Mouse (Mus musculus): ENCODE results near the gene Olfm4. TPM values are rescaled to one million over a fixed set of nuclear protein-coding genes. Genes with fewer than 3 reads are reported as not detected.

Olfm4 gene
- polyA plus RNA-seq, 1 experiment from 2014 or later, result 1.7 TPM

DNA sequence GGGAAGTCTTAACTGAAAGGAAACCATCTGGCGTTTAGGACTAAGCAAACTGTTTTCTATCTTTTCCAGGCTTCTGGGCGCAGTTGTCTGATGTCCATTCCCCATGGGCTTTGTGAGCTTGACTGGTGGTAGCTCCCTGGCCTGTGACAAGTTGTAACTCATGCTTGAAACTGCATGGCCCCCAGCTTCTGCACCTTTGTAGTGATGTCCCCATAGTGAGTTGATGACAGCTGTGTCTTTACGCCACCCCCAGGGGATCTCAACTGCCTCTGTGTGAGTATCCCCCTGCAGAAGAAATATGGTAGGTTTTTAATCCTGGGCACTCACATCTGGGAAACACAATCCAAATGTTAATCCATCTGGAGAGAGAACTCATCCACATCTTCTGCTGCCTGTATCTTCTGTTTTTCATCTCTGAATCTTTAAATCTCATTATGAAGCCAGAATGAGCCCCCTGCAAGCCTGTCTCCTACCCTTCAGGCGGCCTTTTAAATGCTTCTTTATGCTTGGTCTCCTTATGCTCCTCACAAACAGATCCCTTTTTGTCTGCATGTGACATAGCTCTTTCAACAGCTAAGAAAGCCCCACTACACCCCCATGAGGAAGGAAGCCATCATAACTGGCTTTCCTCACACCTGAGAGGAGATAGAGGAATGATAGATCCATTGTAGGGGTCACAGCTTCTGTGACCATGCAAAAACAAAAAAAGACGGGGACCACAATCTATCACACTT, 63.7 kb downstream of the Olfm4 start:
- Histone ChIP-seq H3K27ac (ENCODE audit: low read depth) (no peak overlapping the region), H3K4me1 (replicated peaks; ENCODE audit: control insufficient read depth, insufficient read depth, low read length) (peaks cover 8% of the 10 kb centered on the region), H3K36me3 (ENCODE audit: control insufficient read depth, insufficient read depth, low read length) (no peaks in the 10 kb centered on the region), H3K9ac (ENCODE audit: low read length) (no peak overlapping the region), H3K4me2 (ENCODE audit: low read length) (no peak overlapping the region), H3K27me3 (replicated peaks; ENCODE audit: control insufficient read depth, insufficient read depth, low read length) (no peaks in the 10 kb centered on the region), H3K4me3 (ENCODE audit: low read depth, low read length) (no peak overlapping the region), H3K9me3 (ENCODE audit: control insufficient read depth, low read length) (0 out of 2 replicates have a peak, but pooled peaks cover 2% of the 10 kb centered on the region)
- DNase-seq (ENCODE audit: low spot score), result no peak
- ATAC-seq (replicated peaks; ENCODE audit: low FRiP score, low TSS enrichment, low read depth), result no peak
- WGBS, result 47% methylated on average over 5 of the region's 5 CpGs

DNA sequence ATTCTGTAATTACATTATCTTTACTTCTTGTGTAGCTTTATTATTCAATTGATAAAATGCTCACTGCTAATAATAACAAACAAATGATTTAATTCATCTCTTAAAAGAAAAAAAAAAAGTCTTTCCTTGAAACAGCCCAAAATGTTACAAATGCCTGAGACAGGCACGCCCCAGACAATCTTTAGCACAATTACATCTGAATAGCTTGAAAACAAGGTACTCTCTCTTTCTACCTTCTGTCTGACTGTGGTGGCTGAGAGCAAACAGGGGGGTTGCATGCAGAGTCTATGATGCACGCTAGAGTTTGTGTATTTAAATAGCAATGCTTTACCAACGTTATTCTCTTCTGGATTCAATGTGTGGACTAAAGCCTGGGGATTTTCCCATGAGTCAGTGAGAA, 71.8 kb downstream of the Olfm4 start:
- no peak for DNase-seq (ENCODE audit: low spot score)
- H3K9me3 ChIP-seq (ENCODE audit: control insufficient read depth, low read length), result no peaks in the 10 kb centered on the region
- H3K36me3 ChIP-seq (ENCODE audit: control insufficient read depth, insufficient read depth, low read length), result no peaks in the 10 kb centered on the region
- no peaks in the 10 kb centered on the region for H3K4me1 ChIP-seq (replicated peaks; ENCODE audit: control insufficient read depth, insufficient read depth, low read length)
- no peak for ATAC-seq (replicated peaks; ENCODE audit: low FRiP score, low TSS enrichment, low read depth)
- WGBS, result 56% methylated on average over 3 of the region's 3 CpGs
- no peak overlapping the region for H3K9ac ChIP-seq (ENCODE audit: low read length)
- no peak overlapping the region for H3K4me2 ChIP-seq (ENCODE audit: low read length)
- no peak overlapping the region for H3K27ac ChIP-seq (ENCODE audit: low read depth)
- H3K4me3 ChIP-seq (ENCODE audit: low read depth, low read length), result no peak overlapping the region
- no peaks in the 10 kb centered on the region for H3K27me3 ChIP-seq (replicated peaks; ENCODE audit: control insufficient read depth, insufficient read depth, low read length)

DNA sequence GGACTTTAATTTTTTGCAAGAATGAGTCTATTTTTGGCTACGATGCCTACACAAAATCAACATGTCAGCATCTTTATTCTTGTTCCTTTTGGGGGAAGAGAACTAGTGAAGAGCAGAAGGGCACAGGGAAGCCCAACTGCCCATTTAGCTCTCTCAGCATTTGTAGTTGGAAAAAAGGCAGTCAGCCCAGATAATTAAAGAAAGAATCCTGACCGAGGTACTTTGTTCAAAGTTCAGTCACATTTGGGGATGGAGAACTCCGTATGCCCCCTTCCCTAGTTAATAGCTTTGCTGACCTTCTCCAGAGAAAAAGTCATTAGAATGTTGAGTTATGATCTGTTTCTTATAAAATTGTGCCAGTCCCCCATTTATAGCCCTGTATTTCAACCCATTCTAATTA, 77.8 kb downstream of the Olfm4 start:
- DNase-seq (ENCODE audit: low spot score), result no peak
- no peak overlapping the region for H3K4me2 ChIP-seq (ENCODE audit: low read length)
- no peaks in the 10 kb centered on the region for H3K36me3 ChIP-seq (ENCODE audit: control insufficient read depth, insufficient read depth, low read length)
- no peak overlapping the region for H3K27ac ChIP-seq (ENCODE audit: low read depth)
- H3K4me3 ChIP-seq (ENCODE audit: low read depth, low read length), result no peak overlapping the region
- no peaks in the 10 kb centered on the region for H3K27me3 ChIP-seq (replicated peaks; ENCODE audit: control insufficient read depth, insufficient read depth, low read length)
- H3K4me1 ChIP-seq (replicated peaks; ENCODE audit: control insufficient read depth, insufficient read depth, low read length), result no peaks in the 10 kb centered on the region
- no peaks in the 10 kb centered on the region for H3K9me3 ChIP-seq (ENCODE audit: control insufficient read depth, low read length)
- 77% methylated on average over 3 of the region's 3 CpGs for WGBS
- ATAC-seq (replicated peaks; ENCODE audit: low FRiP score, low TSS enrichment, low read depth), result no peak
- H3K9ac ChIP-seq (ENCODE audit: low read length), result no peak overlapping the region

DNA sequence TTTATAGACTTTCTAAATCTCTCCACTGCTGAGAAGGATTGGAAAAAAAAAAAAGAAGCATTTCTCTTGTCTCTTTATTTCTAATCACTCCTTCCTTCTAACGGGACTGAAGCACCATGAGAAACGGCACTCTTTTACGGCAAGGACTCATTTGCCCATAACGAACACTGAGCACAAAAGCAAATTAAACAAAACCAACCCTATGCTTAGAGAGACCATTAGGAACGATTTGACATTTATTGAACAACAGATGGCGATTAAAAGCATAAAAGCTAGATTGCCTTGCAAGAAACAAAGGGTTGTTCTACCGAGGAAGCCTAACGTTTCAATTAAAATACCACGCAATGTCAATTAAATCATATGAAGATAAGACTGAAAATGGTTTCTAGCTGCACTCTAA, 79.0 kb downstream of the Olfm4 start:
- H3K4me2 ChIP-seq (ENCODE audit: low read length), result no peak overlapping the region
- no peaks in the 10 kb centered on the region for H3K9me3 ChIP-seq (ENCODE audit: control insufficient read depth, low read length)
- no peak for DNase-seq (ENCODE audit: low spot score)
- no peaks in the 10 kb centered on the region for H3K36me3 ChIP-seq (ENCODE audit: control insufficient read depth, insufficient read depth, low read length)
- H3K4me3 ChIP-seq (ENCODE audit: low read depth, low read length), result no peak overlapping the region
- H3K27me3 ChIP-seq (replicated peaks; ENCODE audit: control insufficient read depth, insufficient read depth, low read length), result no peaks in the 10 kb centered on the region
- no peaks in the 10 kb centered on the region for H3K4me1 ChIP-seq (replicated peaks; ENCODE audit: control insufficient read depth, insufficient read depth, low read length)
- no peak for ATAC-seq (replicated peaks; ENCODE audit: low FRiP score, low TSS enrichment, low read depth)
- H3K9ac ChIP-seq (ENCODE audit: low read length), result no peak overlapping the region
- no peak overlapping the region for H3K27ac ChIP-seq (ENCODE audit: low read depth)
- WGBS, result 71% methylated on average over 9 of the region's 9 CpGs

DNA sequence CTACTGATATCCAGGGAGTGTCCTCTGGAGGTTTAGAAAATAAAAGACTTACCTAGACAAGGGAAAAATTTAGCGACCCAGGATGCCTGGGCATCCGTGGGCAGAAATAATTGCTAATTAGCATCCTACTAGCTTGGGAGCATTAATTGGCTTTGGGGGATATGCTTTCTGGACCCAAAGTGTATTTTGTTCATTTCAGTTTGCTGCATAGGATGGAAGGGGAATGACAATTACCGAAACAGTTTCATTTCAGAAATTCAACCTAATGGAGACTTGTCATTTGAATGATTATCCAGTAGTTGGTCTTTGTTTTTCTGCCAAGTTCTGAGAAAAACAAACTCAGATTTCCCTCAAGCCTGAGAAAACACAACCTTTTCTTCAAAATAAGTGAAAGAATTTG, 86.7 kb downstream of the Olfm4 start:
- ATAC-seq (replicated peaks; ENCODE audit: low FRiP score, low TSS enrichment, low read depth) (no peak), DNase-seq (ENCODE audit: low spot score) (no peak)
- no peaks in the 10 kb centered on the region for H3K27me3 ChIP-seq (replicated peaks; ENCODE audit: control insufficient read depth, insufficient read depth, low read length)
- H3K36me3 ChIP-seq (ENCODE audit: control insufficient read depth, insufficient read depth, low read length), result no peaks in the 10 kb centered on the region
- no peaks in the 10 kb centered on the region for H3K9me3 ChIP-seq (ENCODE audit: control insufficient read depth, low read length)
- no peak overlapping the region for H3K4me3 ChIP-seq (ENCODE audit: low read depth, low read length)
- H3K9ac ChIP-seq (ENCODE audit: low read length), result no peak overlapping the region
- H3K27ac ChIP-seq (ENCODE audit: low read depth), result no peak overlapping the region
- 92% methylated on average over 3 of the region's 3 CpGs for WGBS
- H3K4me2 ChIP-seq (ENCODE audit: low read length), result no peak overlapping the region
- no peaks in the 10 kb centered on the region for H3K4me1 ChIP-seq (replicated peaks; ENCODE audit: control insufficient read depth, insufficient read depth, low read length)

Other genes with a start within 250 kb of the Olfm4 start
- gene Pcdh8, start 212.8 kb upstream of the Olfm4 start, polyA plus RNA-seq (2014; fragmentation: Nextera tagmentation; extraction: Ambion mirVana), result 0.19 and 0.31 TPM in 2 replicates